Mouse (Mus musculus) frontal cortex, adult 2 months (tissue): ENCODE measurements around the gene Myoz1. TPM values are rescaled to one million over a fixed set of nuclear protein-coding genes. Genes with fewer than 3 reads are reported as not detected.

Experiments used
- DNase-seq, 2 experiments: peaks; one replicate each; pipeline ENCODE4 v3.0.0; 2022; ENCODE audit warnings: low spot score in 1 of 2; ENCODE audit errors: extremely low spot score in 1 of 2
- polyA plus RNA-seq: library from polyadenylated mRNA; depleted of rRNA; stranded (reverse); fragments of >200 nt; gene quantifications from 2 replicates; pipeline ENCODE4 v1.2.3, GENCODE M21; 2012

The Myoz1 gene
- polyA plus RNA-seq, 1 experiment = 1.4 TPM

DNA sequence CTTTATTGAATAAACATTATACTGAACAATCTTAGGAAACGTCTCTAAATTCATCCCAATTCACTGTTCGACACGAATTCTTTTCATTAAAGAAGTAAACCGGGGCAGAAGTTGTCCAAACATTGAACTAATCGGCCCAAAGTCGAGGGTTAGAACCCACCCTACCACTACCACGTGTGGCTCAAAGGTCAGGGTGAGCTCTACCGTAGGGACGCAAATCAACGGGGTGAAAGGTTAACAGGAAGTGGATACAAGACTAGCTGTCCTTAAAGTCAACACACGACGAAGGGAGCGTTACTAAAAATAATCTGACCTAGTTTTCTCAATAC lies 17.4 kb upstream of the Myoz1 start:
- no peak for DNase-seq

DNA sequence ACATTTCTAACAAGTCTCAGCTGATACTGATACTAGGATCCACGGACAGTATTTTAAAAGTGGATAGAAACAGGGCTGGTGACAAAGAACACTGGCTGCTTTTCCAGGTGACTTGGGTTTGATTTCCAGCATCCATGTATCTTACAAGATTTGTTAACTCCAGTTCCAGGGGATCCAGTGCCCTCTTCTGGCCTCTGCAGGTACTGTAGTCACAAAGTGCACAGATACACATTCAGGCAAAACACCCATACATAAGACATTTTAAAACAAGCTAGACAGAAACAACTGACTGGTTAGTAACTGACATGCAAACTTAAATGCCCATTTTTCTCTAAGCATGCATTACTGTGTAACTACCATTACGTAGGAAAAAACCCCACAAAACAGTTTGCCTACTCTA lies 16.6 kb upstream of the Myoz1 start:
- peak in 1 of 2 experiments; percentile 39 for DNase-seq

DNA sequence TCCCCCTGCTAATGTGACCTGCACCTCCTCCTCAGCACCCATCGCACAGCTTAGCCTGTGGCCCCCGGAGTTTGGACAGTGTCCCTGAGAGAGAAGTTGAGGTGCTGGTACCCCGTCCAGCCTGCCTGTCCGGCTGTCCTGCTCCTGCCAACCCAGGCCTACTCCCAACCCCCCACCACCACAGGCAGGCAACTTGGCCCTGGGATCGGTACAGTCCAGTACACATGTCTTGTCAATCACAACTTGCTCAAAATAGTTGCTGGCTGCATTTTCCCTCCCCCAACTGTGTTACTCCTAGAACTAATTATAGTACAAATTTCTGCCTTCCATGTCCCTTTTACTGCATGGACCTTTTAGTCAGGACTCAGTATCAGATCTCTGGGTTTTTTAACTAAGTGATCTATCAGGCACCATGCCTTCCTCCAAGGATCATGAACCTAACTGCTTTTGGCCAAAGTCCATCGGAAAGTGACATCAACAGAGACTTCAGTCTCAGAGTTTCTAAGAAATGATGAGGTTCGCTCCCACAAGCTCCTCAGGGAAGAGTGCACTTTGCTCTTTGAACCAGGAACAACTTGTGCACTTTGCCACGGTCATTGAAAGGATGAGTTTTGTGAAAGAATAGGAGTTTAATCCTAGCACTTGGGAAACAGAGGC lies 11.9 kb upstream of the Myoz1 start, which contains the start of gene Synpo2l:
Gene Synpo2l, minus strand, starts transcription at position 201 of the 657 bp plus-strand sequence.
- DNase-seq = no peak

DNA sequence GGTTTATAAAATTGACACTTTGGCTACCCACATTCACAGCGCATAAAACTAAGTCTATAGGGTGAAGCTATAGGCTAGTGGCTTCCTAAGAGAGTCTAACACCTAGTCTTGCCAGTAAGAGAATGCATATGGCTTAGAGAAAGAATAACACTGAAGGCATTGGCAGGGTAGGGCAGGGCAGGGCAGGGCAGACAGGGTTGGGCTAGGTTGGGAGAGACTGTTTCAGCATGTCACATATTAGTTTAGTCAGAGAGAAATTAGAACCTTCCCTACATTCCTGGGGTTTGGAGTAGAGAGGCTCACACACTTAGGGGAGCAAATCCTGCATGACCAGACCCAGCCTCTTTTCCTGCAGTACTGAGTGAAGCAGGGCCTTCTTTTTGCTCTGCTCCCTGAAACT lies 11.1 kb upstream of the Myoz1 start:
- no peak for DNase-seq

DNA sequence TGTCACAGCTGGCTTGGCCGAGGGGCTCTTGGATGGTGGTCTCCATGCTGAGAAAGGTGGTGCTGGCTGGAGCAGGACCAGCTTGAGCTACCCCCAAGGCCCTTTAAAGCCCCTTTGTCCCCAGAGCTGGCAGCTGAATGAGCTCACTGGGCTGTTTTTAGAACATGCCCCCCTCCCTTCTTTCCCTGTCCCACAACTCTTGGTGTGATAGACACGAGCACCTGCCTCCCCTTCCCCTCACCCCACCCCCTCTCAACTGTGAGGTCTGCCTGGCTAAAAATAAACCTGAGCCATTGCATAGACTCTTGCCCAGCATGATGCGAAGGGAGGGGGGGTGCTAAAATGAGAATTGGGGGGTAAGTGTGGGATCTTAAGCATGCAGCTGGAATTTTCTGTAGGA lies 8.1 kb upstream of the Myoz1 start:
- DNase-seq = no peak

DNA sequence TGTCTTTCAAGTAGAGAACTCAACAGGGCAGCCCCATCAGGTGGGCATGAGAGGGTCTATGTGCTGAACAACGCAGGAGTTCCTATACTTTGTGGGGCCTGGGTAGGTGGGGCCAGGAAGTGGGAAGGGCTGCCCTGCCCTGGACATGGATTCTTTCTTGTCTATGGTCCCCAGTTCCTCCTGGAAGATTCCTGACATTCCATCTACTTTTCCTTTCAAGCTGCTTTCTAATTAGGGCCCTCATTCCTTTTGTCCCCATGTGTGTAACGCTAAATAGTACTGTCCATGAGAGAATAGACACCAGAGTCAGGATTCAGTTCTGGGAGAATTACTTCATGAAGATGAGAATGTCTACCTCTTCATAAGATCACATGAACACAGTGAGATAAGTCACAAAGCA lies 7.3 kb upstream of the Myoz1 start:
- DNase-seq = no peak

DNA sequence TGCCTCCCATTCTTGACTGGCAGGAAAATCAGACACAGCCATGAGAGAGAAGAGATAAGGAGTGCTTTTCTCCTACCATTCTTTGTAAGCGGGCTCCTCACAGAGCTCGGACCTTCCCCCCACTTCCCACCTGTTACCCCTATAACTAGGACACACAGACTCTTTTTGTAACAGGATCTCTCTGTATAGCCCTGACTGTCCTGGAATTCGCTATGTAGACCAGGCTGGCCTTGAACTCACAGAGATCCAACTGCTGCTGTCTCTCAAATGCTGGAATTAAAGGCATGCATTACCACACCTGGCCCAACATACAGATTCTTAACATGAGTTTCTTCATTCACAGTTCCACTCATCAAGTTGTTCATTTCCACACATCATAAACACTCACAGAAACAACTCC lies 6.4 kb upstream of the Myoz1 start:
- no peak for DNase-seq

DNA sequence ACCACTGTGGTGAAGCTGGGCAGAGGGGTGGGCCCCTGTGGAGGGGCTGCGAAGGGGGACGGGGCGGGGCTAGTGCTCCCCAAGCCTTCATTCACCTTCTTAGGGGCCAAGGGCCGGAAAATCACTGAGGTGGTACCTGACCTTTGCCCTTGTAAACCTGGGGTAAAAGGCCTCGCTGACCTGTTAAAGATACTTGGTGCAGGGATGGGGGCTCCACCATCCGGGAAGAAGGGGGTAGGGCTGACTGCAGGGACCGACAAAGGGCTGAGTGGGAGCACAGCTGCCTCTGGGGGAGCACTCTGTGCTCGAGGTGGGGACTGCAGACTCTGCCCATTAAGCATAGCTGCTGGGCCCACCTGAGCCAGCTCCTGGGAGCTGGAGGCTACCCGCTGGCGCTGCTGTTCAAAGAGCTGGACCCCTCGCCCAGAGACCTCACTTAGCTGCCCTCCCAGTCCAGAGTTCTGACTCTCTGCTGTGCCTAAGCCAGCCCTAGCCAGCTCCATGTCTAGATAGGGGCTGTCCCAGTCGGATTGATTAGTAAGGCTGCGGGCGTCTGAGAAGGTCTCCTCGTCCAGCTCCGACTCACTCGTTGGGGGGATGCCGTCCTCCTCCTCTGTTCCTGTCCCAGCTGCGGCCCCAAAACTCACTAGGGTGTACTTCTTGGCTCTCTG lies 5.5 kb upstream of the Myoz1 start:
- DNase-seq = no peak

DNA sequence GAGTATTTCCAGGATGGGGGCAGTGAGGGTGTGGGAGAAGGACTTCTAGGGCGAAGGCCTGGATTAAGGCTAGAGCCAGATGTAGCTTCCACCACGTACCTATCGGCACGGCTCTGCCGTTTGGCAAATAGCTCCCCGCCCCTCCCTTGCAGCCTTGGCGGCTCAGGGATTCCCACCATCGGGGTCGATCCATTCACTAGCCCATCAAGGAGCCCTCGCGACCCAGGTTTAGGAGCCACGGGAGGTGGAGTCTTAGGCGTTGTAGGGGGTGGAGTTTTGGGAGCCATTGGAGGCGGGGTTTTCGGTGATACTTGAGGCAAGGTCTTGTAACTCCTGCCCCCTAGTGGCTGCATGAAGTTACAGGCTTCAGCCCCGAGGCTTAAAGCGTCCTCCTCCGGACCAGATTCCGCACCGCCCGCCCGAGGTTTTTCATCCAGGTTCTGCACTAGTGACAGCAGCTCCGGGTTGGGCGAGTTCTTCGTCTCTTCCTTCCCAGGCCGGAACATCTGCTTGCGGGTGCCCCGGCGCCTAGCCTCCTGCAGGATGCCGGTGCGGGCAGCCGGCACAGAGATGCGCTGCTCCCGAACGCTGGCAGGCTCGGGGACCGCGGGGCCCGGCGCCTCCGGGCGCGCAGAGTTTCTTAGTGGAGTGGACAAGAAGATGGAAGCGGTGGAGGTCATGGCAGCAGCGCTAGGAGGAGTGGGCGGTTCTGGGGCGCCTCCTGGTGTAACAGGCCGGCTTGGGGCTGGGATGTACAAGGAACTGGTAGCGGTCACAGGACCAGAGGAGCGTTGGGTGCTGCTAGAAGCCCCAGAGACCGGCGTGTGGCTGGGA lies 4.7 kb upstream of the Myoz1 start:
- peak; percentile 93 to 99 for DNase-seq

DNA sequence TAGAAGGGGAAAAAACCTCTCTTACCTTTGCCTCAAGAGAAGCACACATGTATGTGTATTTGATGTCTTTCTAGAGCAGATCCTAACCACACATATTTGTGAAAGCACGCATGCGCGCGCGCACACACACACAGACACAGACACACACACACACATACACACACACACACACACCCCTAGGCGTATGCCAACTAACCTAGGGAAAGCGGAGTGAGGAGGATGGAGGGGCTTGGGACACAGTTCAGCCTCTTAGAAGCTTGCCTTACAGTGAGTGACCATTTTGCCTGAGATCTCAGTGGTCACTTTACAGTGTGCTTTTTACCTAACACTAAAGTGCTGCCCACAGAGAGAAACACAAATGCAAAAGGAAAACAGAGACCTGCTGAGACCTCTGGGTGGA lies 3.3 kb upstream of the Myoz1 start:
- DNase-seq = no peak

DNA sequence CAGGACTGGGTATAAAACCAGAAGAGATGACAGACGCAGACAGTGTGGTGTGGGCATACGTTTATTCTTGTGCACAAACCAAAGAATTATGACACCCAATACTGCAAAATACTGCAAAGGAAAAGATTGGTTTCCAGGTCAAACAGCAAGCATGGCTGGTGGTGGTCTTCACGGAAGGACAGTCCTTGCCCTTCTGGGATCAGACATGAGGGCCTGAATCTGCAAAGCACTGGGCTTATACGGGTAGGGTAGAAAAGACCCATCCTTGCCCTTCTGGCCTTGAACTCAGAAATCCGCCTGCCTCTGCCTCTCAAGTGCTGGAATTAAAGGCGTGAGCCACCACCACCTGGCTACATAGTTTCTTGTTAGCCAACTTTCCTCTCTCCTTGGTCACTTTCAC lies 2.6 kb upstream of the Myoz1 start:
- DNase-seq = no peak

DNA sequence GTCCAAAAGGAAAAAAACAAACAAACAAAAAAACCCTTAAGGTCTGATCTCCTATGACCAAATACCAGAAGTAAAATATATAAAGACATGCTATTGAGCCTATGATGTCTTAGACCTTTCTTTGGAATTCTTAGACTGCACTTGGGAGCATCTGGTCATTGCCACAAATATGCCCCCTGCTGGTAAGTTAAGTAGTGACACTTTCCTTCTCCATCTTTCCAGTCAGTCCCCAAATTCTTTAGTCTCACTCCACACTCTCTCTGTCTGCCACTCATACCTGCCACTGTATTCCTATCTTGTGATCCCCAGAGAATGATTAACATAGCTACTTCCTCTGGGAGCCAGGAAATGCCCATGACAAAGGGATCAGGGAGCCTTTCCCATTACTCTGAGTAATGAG lies 2.0 kb upstream of the Myoz1 start:
- peak in 1 of 2 experiments; percentile 86 for DNase-seq

DNA sequence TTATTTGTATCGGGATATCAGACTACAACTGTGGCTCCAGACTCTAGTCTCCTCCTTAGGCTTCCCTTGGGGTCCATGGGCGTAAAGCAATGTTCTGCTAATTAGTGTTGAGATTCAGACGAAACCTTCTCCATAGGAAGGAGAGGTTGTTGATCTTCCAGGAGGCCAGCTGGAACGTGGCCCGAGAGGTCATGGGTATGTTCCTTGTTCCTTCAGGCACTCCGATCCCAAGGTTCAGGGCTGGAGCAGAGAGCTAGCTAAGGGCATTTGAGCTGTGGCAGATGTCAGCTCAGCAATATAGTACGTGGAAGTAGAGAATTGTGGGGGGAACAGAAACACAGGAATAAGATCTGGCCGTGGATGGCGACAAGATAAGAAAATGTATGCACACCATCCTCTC lies 609 bp downstream of the Myoz1 start:
- DNase-seq = no peak

DNA sequence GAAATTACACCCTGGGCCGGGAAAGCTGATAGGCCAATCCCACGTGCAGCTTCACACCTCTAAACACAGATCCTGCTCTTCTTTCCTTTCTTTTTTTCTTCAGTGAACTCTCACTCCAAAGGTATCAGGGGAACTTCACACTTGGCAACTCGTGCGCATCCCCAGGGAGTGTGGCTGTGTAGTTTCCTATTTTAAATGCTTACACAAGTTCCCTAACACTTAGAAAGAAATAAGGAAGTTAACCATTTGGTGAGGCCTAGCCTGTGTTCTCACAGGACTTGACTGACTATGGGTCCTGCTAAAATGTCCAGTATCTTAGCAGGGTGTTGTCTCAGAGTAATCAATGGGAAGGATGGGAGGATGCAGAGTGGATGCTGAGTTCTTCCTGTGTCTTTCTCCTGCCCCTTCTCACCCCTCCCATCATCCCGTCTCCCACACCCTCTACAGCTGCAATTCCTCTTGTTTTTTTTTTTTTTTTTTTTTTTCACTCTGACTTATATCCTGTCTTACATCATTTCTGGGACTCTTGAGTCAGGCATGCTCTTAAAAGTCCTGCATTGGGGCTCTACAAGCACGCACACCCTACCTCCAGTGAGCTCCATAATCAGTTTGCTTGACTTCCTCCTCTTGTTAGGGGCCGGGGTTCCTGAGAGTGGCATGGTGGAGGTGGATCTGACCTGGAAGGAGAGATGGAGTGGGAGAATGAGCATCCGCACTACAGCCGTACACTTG lies 1.5 kb downstream of the Myoz1 start:
- no peak for DNase-seq

DNA sequence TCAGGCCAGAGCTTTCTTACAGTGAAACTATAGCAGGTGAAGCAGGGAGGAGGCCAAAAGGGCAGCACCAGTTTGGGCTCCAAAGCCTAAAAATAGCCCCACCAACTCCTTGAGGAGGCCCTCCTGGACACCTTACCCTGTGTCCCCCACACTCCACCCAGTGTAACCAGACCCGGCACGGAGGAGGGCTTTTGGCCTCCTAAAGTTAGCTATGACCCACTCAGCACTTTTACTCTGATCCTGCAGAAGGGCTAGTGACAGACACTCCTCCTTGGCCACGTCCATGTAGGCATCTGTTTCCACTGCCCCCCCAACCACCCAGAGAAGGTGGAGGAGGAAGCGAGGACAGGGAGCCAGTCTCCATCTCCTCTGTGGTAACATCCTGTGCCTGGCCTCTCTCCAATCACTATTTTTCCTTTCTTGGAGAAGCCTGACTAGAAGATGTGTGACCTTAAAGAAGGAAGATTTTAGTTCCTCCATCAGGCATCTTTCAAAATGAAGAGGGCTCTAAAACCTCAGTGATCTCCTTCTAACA lies 4.6 kb downstream of the Myoz1 start:
- DNase-seq = no peak

DNA sequence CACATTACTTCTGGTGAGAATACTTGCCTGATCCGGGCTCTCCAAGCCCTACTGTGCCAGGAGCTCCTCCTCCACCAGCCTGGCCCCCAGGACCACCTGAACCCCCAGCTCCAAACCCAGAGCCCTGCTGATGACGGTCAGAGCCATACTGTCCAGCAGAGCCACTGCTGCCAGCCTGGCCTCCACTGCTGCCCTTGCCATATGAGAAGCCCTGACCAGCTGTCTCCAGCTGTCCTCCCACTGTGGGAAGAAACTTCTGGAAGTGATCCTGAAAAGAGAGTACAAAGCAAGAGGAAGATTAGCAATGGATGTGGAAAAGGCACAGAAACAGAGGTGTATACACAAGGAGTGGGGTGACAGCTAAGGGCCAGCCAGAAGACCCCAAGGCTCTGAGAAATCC lies 5.3 kb downstream of the Myoz1 start:
- DNase-seq = no peak

DNA sequence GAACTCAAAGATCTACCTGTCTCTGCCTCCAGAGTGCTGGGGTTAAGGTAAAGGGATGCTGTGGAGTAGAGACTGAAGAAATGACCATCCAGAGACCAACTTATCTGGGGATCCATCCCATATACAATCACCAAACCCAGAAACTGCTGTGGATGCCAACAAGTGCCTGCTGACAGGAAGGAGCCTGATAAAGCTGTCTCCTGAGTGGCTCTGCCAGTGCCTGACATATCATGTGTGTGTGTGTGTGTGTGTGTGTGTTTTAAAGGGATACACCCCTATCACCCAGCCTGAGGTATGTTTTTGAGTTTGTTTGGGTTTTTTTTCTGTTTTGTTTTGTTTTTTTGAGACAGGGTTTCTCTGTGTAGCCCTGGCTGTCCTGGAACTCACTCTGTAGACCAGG lies 10.0 kb downstream of the Myoz1 start:
- DNase-seq = no peak

DNA sequence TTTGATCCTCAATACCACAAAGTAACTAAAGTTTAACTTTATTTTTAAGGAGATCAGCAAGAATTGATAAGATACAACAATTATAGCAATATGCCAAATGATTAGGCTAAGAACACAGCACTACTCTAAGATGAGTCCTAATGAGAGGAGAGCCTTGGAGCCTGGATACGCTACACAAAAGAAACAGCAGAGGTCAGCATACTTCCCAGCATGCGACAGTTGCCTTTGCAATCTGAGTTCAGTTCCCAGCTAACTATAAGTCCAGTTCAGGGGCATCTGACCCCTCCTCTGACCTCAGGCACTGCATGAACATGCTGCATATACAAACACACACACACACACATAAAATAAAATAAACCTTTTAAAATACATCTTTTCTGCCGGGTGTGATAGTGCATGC lies 10.8 kb downstream of the Myoz1 start:
- no peak for DNase-seq

DNA sequence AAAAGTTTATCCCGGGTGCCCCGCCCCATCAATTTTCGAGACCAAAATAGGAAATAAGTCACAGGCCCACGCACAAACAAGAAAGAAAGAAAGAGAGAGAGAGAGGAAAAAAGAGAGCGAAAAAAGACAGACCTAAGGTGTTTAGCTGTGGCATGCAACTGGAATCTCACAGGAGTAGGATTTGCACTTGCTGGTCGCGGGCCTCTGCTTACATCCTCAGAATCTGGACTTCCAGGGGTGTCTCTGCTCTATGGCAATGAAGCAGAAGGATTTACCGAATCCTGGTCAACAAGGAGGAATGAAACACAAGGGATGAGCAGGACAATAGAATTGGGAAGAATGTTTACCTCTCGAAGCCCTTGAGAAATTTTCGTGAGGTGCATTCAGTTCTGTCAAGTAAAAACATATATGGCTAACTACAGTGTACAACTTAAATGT lies 14.9 kb downstream of the Myoz1 start:
- DNase-seq = peak in 1 of 2 experiments; percentile 16

DNA sequence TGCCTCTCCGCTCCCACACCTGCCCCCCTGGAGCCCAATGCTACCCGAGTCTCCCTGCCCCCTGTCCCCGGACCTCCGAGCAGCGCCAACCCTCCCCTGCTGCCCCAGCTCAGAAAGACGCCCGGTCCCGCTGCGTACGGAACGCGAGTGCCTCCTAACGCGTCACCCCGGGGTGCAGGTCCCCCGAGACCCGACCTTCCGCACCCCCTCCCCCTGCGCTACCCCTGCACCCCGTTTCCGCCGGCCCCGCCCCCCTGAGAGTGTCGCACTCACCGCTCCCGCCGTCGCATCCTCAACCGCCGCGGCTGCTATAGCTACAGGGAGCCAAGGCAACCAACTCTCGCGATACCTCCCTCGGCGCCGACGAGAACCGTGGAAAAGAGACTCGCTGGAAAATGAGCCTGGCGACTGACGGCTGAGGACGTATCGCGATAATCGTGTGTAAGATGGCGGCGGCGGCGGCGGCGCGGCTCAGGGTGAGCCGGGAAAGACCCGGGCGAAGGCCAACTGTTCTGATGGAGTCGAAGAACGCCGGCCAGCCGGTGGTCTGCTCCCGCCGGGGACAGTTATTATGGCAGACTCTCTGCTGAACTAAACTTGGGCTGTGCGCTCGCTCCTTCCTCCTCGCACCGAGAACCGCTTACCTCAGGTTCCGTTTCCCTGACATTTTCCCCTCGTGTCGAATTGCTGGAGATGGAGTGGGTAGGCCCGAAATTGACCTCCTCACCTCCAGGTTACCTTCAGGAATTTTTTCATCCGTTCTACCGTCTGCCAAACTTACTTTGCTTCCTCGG lies 15.5 kb downstream of the Myoz1 start, which contains the start of gene Usp54:
Gene Usp54, minus strand, starts transcription at position 420 of the 794 bp plus-strand sequence.
- DNase-seq = peak; percentile 97 to 99
